8 mouse cellular contexts compared by ENCODE assay signal in the genomic region with DNA sequence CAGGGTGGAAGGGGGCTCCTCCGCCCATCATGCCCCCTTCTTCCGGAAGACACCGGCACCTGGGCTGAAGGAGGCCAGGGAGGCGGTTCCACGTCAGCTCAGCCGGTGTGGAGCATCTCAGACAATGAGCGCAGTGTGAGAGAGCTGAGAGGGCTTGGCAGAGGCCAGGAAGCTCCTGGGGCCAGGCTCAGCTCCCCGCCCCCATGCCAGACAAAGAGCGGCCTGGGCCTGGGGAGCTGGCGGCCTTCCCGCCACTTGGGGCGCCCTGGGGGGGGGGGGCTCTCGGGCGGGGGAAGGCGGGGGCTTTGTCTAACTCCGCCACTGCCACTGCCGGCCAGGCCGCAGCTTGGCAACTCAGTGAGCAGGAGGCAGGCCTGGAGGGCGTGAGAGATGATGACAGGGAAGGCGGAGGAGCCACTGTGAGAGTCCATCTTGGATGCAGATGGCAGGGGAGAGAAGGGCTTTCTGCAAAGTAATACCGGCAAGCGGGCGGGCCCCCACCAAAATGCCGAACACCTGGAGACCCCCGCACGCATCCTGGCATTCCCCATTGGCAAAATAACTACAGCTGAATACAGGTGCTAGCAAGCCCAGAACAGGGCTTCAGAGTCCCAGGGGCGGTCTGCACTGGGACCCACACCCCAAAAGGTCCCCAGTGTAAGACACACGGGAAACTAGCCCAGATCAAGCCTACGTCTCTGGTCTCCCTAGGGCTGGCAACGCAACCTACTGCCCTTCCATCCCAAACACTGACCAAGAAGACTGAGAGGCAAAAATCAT. TPM values are rescaled to one million over a fixed set of nuclear protein-coding genes. Genes with fewer than 3 reads are reported as not detected.
DNase-seq lines count a peak whose midpoint lies in the region; ATAC-seq and TF ChIP-seq lines count a peak whose summit lies in the region.

No protein-coding gene starts in this region.

- peaks cover 19% of the 10 kb centered on the region for H3K36me3 ChIP-seq in hindbrain, embryonic 13.5 days

- WGBS in hindbrain, embryonic 13.5 days = under 1% methylated on average over 28 of the region's 30 CpGs

- CTCF ChIA-PET in Patski (lab: Charles Lee) = interaction anchor here (1.4 kb wide), 1 partner anchor 10 kb away, joined by 4 read pairs; no protein-coding TSS in a partner anchor

- peak overlapping the region; percentile 99 for H3K27ac ChIP-seq in hindbrain, embryonic 13.5 days

- peak overlapping the region; percentile 99 for H3K9ac ChIP-seq in hindbrain, embryonic 13.5 days

- peak overlapping the region; percentile 95 for H3K4me3 ChIP-seq in hindbrain, embryonic 13.5 days

- peak; percentile 62 for ATAC-seq in Patski
- peak; percentile 90 for ATAC-seq in hindbrain, embryonic 13.5 days (ENCODE audit: low FRiP score)

- no peaks in the 10 kb centered on the region for H3K9me3 ChIP-seq in hindbrain, embryonic 13.5 days

- H3K4me1 ChIP-seq in hindbrain, embryonic 13.5 days (replicated peaks) = peaks cover 61% of the 10 kb centered on the region

- in situ Hi-C loops in Patski (cut with MboI; ENCODE audit: low pct_unique_long_range_greater_than_20kb) = no loop called here

- POLR2A ChIA-PET in Patski (lab: Charles Lee) = interaction anchor here (0.7 to 2.2 kb wide), 2 partner anchors 25 to 266 kb away, joined by 3 to 7 read pairs; a partner anchor contains a TSS

- no peaks in the 10 kb centered on the region for H3K27me3 ChIP-seq in Patski
- no peaks in the 10 kb centered on the region for H3K27me3 ChIP-seq in hindbrain, embryonic 13.5 days

- no peak for TF ChIP-seq CTCF in Patski (IDR thresholded peaks at IDR 0.05)

- peak; percentile 48 for DNase-seq in Patski (ENCODE audit: low read depth, low spot score)
- DNase-seq in cerebellum, postnatal 14 days = peak; percentile 86 to 89
- DNase-seq in frontal cortex, postnatal 14 days (ENCODE audit: low spot score in 2 of 2) = peak; percentile 61 to 80
- peak; percentile 67 for DNase-seq in left cerebral cortex, adult 11 months (ENCODE audit: low spot score)
- peak; percentile 87 to 94 for DNase-seq in lung, postnatal 4 days
- DNase-seq in retina, postnatal 7 days (ENCODE audit: low read depth, low spot score) = peak; percentile 75
- peak; percentile 51 for DNase-seq in urinary bladder, adult 2 months (ENCODE audit: low spot score)

- peak overlapping the region; percentile 93 for H3K4me2 ChIP-seq in hindbrain, embryonic 13.5 days

RNA-seq across cellular contexts. Expression of a gene that starts 10.6 kb away (rescaled TPM):
- 231 TPM for polyA plus RNA-seq in Patski (2021)
- polyA plus RNA-seq in hindbrain, embryonic 13.5 days (2015; fragmentation: Nextera tagmentation; extraction: Ambion mirVana) = 67.9 and 68.6 TPM in 2 replicates
- 106 and 119 TPM in 2 replicates for polyA plus RNA-seq in urinary bladder, adult 2 months (2012; rRNA removed)

RNA-seq across cellular contexts. Expression of a gene that starts 24.4 kb away (rescaled TPM):
- 17.0 TPM for polyA plus RNA-seq in Patski (2021)
- 15.5 and 16.2 TPM in 2 replicates for polyA plus RNA-seq in hindbrain, embryonic 13.5 days (2015; fragmentation: Nextera tagmentation; extraction: Ambion mirVana)
- polyA plus RNA-seq in urinary bladder, adult 2 months (2012; rRNA removed) = 9.1 and 9.6 TPM in 2 replicates

RNA-seq across cellular contexts. Expression of a gene that starts 24.6 kb away (rescaled TPM):
- 14.0 TPM for polyA plus RNA-seq in Patski (2021)
- polyA plus RNA-seq in hindbrain, embryonic 13.5 days (2015; fragmentation: Nextera tagmentation; extraction: Ambion mirVana) = 14.0 and 14.3 TPM in 2 replicates
- polyA plus RNA-seq in urinary bladder, adult 2 months (2012; rRNA removed) = 7.2 and 7.7 TPM in 2 replicates

Comparison
In these comparisons a context has a peak if more than half of its experiments do, and no peak if none do; other contexts are left out.
1. Peak in every context shown above with its lines: DNase-seq, ATAC-seq, H3K4me3 ChIP-seq and H3K27ac ChIP-seq.